Mouse (Mus musculus) intestine, embryonic 16.5 days (tissue): ENCODE measurements around the gene Fbxo36. TPM values are rescaled to one million over a fixed set of nuclear protein-coding genes. Genes with fewer than 3 reads are reported as not detected.

ENCODE experiments used
- ATAC-seq: fragments of 200-750 bp; cut with Nextera tagmentation; 2 replicates; pipeline ENCODE4 v1.8.0; 2017; ENCODE audit warnings: moderate TSS enrichment, moderate library complexity
- H3K27ac ChIP-seq: fragments of 300-500 bp; sonication (generic); 2 replicates; pipeline ENCODE4 v1.5.1; 2014; ENCODE audit warnings: mild to moderate bottlenecking, low read length
- H3K27me3 ChIP-seq: fragments of 300-500 bp; sonication (generic); replicated peaks from 2 replicates; pipeline ENCODE4 v1.6.1; 2014; ENCODE audit warnings: low read length, control low read depth, mixed read lengths; ENCODE audit not compliant: control insufficient read depth, insufficient read depth
- H3K36me3 ChIP-seq: fragments of 300-500 bp; sonication (generic); 2 replicates; pipeline ENCODE4 v1.6.1; 2014; ENCODE audit warnings: low read length, control low read depth; ENCODE audit not compliant: control insufficient read depth, insufficient read depth
- H3K4me1 ChIP-seq: fragments of 300-500 bp; sonication (generic); 2 replicates; pipeline ENCODE4 v1.6.1; 2014; ENCODE audit warnings: low read length, control low read depth, mixed read lengths; ENCODE audit not compliant: control insufficient read depth, insufficient read depth
- H3K4me2 ChIP-seq: fragments of 300-500 bp; sonication (generic); 2 replicates; pipeline ENCODE4 v1.6.1; 2014; ENCODE audit warnings: low read depth, low read length, control low read depth
- H3K4me3 ChIP-seq: fragments of 300-500 bp; sonication (generic); 2 replicates; pipeline ENCODE4 v1.5.1; 2014; ENCODE audit warnings: mild to moderate bottlenecking, low read length
- H3K9ac ChIP-seq: fragments of 300-500 bp; sonication (generic); 2 replicates; pipeline ENCODE4 v1.6.1; 2014; ENCODE audit warnings: low read depth, low read length
- H3K9me3 ChIP-seq: fragments of 300-500 bp; sonication (generic); 2 replicates; pipeline ENCODE4 v1.6.1; 2016; ENCODE audit warnings: low read length, control low read depth; ENCODE audit not compliant: control insufficient read depth
- WGBS: fragments of 180-500 bp; shearing (Covaris S2); extraction: QIAGEN DNeasy Blood & Tissue Kit; methylation state at CpG from one replicate; pipeline ENCODE4 v1.1.7; 2014; 5-methylcytosine and 5-hydroxymethylcytosine counted together
- polyA plus RNA-seq: library from polyadenylated mRNA; unstranded; fragments of >200 nt; fragmentation: Nextera tagmentation; extraction: Ambion mirVana; gene quantifications from 2 replicates; pipeline ENCODE4 v1.2.1, GENCODE M21; 2015

Fbxo36 gene
- polyA plus RNA-seq, 1 experiment from 2014 or later = 17.1 TPM

DNA sequence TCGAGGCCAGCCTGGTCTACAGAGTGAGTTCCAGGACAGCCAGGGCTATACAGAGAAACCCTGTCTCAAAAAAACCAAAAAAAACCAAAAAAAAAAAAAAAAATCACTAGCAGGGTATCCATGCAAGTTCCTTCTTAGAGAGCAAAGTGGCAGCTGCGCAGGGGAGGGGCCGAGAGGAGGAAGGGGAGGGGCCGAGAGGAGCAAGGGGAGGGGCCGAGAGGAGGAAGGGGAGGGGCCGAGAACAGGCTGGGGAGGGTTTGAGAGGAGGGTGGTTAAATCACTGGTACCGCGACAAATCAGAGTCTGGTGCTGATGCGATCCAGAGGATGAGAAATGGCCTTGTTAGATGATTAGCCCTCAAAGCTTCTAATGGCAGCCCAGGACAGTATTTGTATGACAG lies 52.1 kb downstream of the Fbxo36 start:
- H3K36me3 ChIP-seq = no peaks in the 10 kb centered on the region
- WGBS = 80% methylated on average over 9 of the region's 9 CpGs
- no peaks in the 10 kb centered on the region for H3K27me3 ChIP-seq
- ATAC-seq = no peak
- no peak overlapping the region for H3K4me2 ChIP-seq
- H3K4me1 ChIP-seq = no peaks in the 10 kb centered on the region
- no peak overlapping the region for H3K9ac ChIP-seq
- H3K9me3 ChIP-seq = no peaks in the 10 kb centered on the region
- H3K27ac ChIP-seq = no peak overlapping the region
- H3K4me3 ChIP-seq = no peak overlapping the region

DNA sequence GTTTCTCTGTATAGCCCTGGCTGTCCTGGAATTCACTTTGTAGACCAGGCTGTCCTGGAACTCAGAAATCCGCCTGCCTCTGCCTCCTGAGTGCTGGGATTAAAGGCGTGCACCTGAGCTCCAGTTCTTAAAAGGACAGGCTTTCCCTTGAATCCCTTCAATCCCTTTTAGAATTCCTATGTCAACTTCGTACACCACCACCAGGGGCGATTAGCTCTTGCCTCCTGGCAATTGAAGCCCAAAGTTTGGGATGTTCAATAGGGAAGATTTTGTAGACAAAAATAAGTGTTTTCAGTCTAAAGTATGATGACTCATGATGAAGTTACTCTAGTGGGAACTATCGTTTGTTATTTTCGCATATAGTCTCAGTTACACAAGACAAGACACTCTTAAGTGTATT lies 57.7 kb downstream of the Fbxo36 start:
- WGBS = 86% methylated on average over 6 of the region's 6 CpGs
- Histone ChIP-seq H3K4me1 (no peaks in the 10 kb centered on the region), H3K9me3 (no peaks in the 10 kb centered on the region), H3K27ac (no peak overlapping the region), H3K9ac (no peak overlapping the region), H3K27me3 (no peaks in the 10 kb centered on the region), H3K4me2 (no peak overlapping the region), H3K36me3 (no peaks in the 10 kb centered on the region), H3K4me3 (no peak overlapping the region)
- ATAC-seq = no peak

DNA sequence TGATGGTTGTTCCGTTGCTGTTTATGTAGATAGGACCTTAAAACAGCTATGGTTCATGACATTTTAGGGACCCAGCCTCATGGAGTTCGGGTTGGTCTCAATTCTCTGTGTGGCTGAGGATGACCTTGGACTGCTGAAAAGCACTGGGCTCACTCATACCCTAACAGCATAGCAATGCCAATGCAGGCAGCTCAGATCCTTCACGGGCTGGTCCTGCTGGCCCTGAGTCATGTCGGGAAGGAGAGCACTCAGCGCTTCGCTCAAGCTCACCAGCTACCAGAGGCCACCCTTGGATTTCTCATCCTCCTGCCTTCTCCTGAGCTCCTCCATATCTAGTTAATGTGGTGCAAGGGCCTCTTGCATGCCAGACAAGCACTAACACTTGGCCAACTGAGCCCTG lies 59.5 kb downstream of the Fbxo36 start:
- no peaks in the 10 kb centered on the region for H3K27me3 ChIP-seq
- H3K9ac ChIP-seq = no peak overlapping the region
- no peak overlapping the region for H3K4me3 ChIP-seq
- no peak overlapping the region for H3K27ac ChIP-seq
- H3K4me1 ChIP-seq = no peaks in the 10 kb centered on the region
- H3K9me3 ChIP-seq = no peaks in the 10 kb centered on the region
- WGBS = 90% methylated on average over 6 of the region's 6 CpGs
- H3K4me2 ChIP-seq = no peak overlapping the region
- no peak for ATAC-seq
- no peaks in the 10 kb centered on the region for H3K36me3 ChIP-seq

DNA sequence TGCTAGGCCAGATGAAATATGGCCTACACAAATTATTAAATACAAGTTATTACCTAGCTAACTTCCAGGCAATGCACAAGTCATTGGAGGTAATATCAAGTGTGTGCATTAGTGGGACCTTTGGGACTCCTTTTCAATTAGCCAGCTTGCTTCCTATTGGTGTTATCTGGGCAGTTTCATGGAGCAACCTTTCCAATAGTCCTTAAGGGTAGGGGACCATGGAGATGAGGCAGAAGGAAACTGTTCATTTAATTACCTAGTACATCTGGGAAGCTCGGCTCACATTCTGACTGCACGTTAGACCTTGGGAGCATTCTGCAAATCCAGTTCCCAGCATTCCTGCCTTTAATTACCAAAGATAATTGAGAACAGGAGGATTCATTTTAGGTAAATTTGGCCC lies 64.8 kb downstream of the Fbxo36 start:
- no peak overlapping the region for H3K4me3 ChIP-seq
- WGBS = 76% methylated on average over 2 of the region's 2 CpGs
- no peaks in the 10 kb centered on the region for H3K27me3 ChIP-seq
- no peak overlapping the region for H3K4me2 ChIP-seq
- H3K36me3 ChIP-seq = no peaks in the 10 kb centered on the region
- ATAC-seq = no peak
- H3K9ac ChIP-seq = no peak overlapping the region
- no peak overlapping the region for H3K27ac ChIP-seq
- H3K4me1 ChIP-seq = no peaks in the 10 kb centered on the region
- H3K9me3 ChIP-seq = no peaks in the 10 kb centered on the region

DNA sequence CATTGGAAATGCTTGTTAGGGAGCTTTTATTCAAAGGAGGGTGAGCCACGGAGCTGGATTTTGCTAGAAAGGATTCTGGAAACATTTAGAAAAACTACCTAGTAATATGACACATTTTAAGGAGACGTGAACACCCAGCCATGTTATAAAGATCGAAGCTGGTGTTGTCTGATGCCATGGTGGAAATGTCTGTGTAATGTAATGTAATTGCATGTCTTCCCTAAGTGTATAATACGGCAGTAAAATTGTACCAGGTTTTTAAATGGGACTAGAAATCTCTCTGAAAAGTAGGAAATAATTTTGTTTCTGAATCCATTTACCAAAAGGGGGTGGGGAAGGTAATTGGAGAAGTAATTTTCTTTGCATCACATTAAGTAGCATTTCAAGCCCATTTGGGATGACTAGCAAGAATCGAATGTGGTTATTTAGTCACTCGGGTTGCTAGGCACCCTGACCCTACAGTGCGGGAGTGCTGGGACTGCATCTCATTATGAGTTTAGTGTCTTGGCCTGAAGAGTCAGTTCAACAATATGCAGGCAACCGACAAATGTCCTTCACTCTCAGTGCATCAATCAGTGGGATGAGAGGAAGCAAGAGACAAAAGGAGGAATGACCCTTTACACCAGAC lies 70.7 kb downstream of the Fbxo36 start:
- H3K4me3 ChIP-seq = no peak overlapping the region
- no peak overlapping the region for H3K27ac ChIP-seq
- no peaks in the 10 kb centered on the region for H3K27me3 ChIP-seq
- H3K36me3 ChIP-seq = no peaks in the 10 kb centered on the region
- H3K9me3 ChIP-seq = no peaks in the 10 kb centered on the region
- 78% methylated on average over 8 of the region's 8 CpGs for WGBS
- no peak overlapping the region for H3K4me2 ChIP-seq
- H3K9ac ChIP-seq = no peak overlapping the region
- no peaks in the 10 kb centered on the region for H3K4me1 ChIP-seq
- ATAC-seq = no peak

DNA sequence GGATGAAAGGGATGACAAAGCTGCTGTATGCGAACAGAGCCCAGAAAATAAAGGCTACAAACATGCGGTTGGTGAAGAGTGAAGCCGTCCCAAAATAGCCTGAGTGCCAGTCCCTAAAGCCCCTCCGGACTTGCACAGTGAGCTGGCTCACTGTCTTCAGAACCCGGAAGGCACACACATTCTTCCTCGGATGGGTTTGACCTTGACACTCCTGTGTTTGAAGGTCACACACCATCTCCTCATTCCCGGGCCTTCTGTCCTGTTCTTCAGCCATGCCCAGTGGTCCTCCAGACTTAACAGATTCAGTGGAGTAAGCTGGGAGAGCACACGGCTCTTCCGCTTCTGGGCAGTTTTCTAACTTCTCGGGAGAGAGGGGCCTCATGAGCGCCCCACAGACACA lies 72.9 kb downstream of the Fbxo36 start:
- Histone ChIP-seq H3K27me3 (no peaks in the 10 kb centered on the region), H3K9me3 (no peaks in the 10 kb centered on the region), H3K4me2 (no peak overlapping the region), H3K27ac (no peak overlapping the region), H3K9ac (no peak overlapping the region), H3K36me3 (no peaks in the 10 kb centered on the region), H3K4me3 (no peak overlapping the region), H3K4me1 (no peaks in the 10 kb centered on the region)
- WGBS = 92% methylated on average over 11 of the region's 11 CpGs
- ATAC-seq = no peak

DNA sequence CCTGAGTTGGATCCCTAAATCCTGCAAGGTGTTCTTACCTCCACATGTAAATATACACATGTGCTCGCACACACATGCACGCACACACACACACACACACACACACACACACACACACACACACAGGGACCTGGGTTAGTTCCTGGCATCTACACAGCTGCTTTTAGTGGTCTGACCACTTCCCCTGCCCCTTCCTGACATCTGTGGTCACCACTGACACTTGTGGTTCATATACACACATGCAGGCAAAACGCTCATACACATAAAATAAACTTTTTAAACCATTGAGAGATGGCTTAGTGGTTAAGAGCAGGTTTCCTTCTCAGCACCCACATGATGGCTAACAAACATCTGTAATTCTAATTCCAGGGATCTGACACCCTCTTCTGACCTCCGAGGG lies 75.4 kb downstream of the Fbxo36 start:
- Histone ChIP-seq H3K27ac (no peak overlapping the region), H3K9me3 (no peaks in the 10 kb centered on the region), H3K4me3 (no peak overlapping the region), H3K27me3 (no peaks in the 10 kb centered on the region), H3K36me3 (no peaks in the 10 kb centered on the region), H3K4me2 (no peak overlapping the region), H3K9ac (no peak overlapping the region), H3K4me1 (no peaks in the 10 kb centered on the region)
- ATAC-seq = no peak
- 80% methylated on average over 4 of the region's 4 CpGs for WGBS

DNA sequence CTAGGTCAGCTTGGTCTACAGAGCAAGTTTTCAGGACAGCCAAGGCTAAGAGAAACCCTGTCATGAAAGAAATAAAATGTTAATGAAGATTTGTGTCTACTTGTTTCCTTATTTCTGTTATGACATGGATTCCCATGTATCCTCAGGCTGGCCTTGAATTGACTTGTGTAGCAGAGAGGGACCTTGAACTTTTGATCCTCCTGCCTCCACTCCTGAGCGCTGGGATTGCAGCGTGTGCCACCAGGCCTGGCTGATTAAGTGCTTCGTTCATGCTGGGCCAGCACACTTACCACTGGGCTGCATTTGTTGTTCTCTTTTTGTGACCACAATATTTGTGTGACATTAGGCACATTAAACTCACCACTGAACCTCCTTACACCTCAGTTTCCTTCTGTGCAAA lies 79.2 kb downstream of the Fbxo36 start:
- no peak for ATAC-seq
- Histone ChIP-seq H3K9ac (no peak overlapping the region), H3K9me3 (no peaks in the 10 kb centered on the region), H3K27ac (no peak overlapping the region), H3K4me1 (no peaks in the 10 kb centered on the region), H3K4me3 (no peak overlapping the region), H3K27me3 (no peaks in the 10 kb centered on the region), H3K4me2 (no peak overlapping the region), H3K36me3 (no peaks in the 10 kb centered on the region)
- 88% methylated on average over 3 of the region's 3 CpGs for WGBS

DNA sequence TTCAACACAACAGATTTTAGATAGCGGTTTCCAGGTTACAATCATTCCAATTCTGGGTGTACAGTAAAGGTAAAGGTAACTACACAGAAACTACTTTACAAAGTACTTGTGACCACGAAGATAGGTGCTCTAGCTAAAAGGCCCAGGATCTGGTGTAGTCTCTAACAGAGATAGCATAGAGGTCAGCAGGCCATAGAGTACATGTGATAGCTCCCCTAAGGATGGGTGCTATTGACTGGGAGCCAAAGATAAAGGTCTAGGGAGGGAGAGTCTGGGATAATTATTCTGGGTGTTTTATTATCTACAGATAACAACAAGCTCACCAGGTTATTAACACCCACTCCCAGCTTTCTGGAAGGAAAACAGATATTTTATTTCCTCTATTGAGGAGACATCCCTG lies 83.8 kb downstream of the Fbxo36 start:
- Histone ChIP-seq H3K9me3 (no peaks in the 10 kb centered on the region), H3K9ac (no peak overlapping the region), H3K4me2 (no peak overlapping the region), H3K4me1 (no peaks in the 10 kb centered on the region), H3K36me3 (no peaks in the 10 kb centered on the region), H3K27ac (no peak overlapping the region), H3K4me3 (no peak overlapping the region), H3K27me3 (no peaks in the 10 kb centered on the region)
- ATAC-seq = no peak
- WGBS = 78% methylated on average over 2 of the region's 2 CpGs

DNA sequence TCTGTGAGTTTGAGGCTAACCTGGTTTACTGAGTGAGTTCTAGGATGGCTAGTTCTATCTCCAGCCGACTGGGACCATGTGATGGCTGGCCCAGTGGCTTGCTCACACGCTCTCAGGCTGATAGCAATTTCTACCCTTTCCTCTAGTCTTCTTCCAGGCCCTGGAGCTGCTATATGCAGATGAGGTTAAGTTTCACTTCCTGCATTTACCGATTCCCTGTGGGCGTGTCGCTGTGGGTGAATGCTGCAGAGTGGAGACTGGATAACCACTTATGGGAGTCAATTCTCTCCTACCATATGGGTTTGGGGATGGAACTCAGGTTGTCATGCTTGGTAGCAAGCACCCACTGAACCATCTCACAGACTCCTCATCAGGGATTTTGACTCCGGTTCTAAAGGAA lies 84.5 kb downstream of the Fbxo36 start:
- Histone ChIP-seq H3K36me3 (no peaks in the 10 kb centered on the region), H3K4me2 (no peak overlapping the region), H3K4me1 (no peaks in the 10 kb centered on the region), H3K9me3 (no peaks in the 10 kb centered on the region), H3K27me3 (no peaks in the 10 kb centered on the region), H3K9ac (no peak overlapping the region), H3K4me3 (no peak overlapping the region), H3K27ac (no peak overlapping the region)
- ATAC-seq = no peak
- 70% methylated on average over 6 of the region's 6 CpGs for WGBS
